ENCODE assay signal across 20 mouse cellular contexts in genomic region chr11:20890479-20890878, GRCm38 (mm10). TPM values are rescaled to one million over a fixed set of nuclear protein-coding genes. Genes with fewer than 3 reads are reported as not detected.
A peak's percentile ranks its signal among the peaks of the same experiment; 100 is the strongest.
DNase-seq lines count a peak whose midpoint lies in the region; ATAC-seq and TF ChIP-seq lines count a peak whose summit lies in the region.
"Had no signal": no experiment of that assay in that cellular context is flagged by ENCODE, and none has a peak within 500 bp of the region (broad histone marks: within the 10 kb centered on the region; RNA-seq: fewer than 3 reads in every experiment).

No protein-coding gene starts in this region.

- H3K4me2 ChIP-seq in liver, postnatal 0 days (ENCODE audit: low read depth, low read length), result no peak overlapping the region
- H3K4me2 ChIP-seq in liver, embryonic 12.5 days, result no peak overlapping the region
- H3K4me2 ChIP-seq: heart, embryonic 13.5 days; liver, embryonic 15.5 days; midbrain, embryonic 15.5 days had no signal

- H3K27me3 ChIP-seq in kidney, adult 2 months (replicated peaks; ENCODE audit: control insufficient read depth, insufficient read depth, low read length), result no peaks in the 10 kb centered on the region
- no peaks in the 10 kb centered on the region for H3K27me3 ChIP-seq in liver, postnatal 0 days (ENCODE audit: insufficient read depth, low read length)
- peaks cover 87% of the 10 kb centered on the region for H3K27me3 ChIP-seq in liver, embryonic 12.5 days (replicated peaks)
- H3K27me3 ChIP-seq: midbrain, embryonic 15.5 days had no signal

- ATAC-seq in liver, postnatal 0 days, result no peak
- ATAC-seq in liver, embryonic 12.5 days, result no peak
- ATAC-seq: CD4-positive, CD25-positive, alpha-beta regulatory T cell, adult 4 months; midbrain, embryonic 15.5 days had no signal

- peak; percentile 54 for TF ChIP-seq CTCF in kidney, adult 2 months (conservative IDR thresholded peaks at IDR 0.05; ENCODE audit: insufficient read depth, insufficient read length, low read depth, low read length)
- TF ChIP-seq CTCF in liver, postnatal 0 days (IDR thresholded peaks at IDR 0.05; ENCODE audit: low read depth), result peak; percentile 39; the same call in 1 of the 2 replicates
- TF ChIP-seq CTCF in brain, embryonic 14.5 days (IDR thresholded peaks at IDR 0.05; ENCODE audit: borderline replicate concordance, extremely low read depth, insufficient read depth, insufficient read length), result 0 out of 2 replicates have a peak, but pooled peaks have one; percentile 1

- 82% methylated on average over 3 of the region's 3 CpGs for WGBS in kidney, adult 2 months
- 63% methylated on average over 3 of the region's 3 CpGs for WGBS in liver, postnatal 0 days (ENCODE audit: insufficient replicate concordance)
- 55% methylated on average over 3 of the region's 3 CpGs for WGBS in liver, embryonic 12.5 days (ENCODE audit: insufficient replicate concordance)

- TF ChIP-seq POLR2A in kidney, adult 2 months (IDR thresholded peaks at IDR 0.05; ENCODE audit: low read depth, low read length), result no peak
- no peak for TF ChIP-seq POLR2A in brain, embryonic 14.5 days (IDR thresholded peaks at IDR 0.05; ENCODE audit: borderline replicate concordance, extremely low read depth, insufficient read depth, insufficient read length, poor library complexity, severe bottlenecking)

- H3K9me3 ChIP-seq in liver, postnatal 0 days (ENCODE audit: low read length), result no peaks in the 10 kb centered on the region
- no peaks in the 10 kb centered on the region for H3K9me3 ChIP-seq in liver, embryonic 12.5 days (replicated peaks)
- H3K9me3 ChIP-seq: heart, embryonic 13.5 days; liver, embryonic 15.5 days; midbrain, embryonic 15.5 days had no signal

- H3K36me3 ChIP-seq in kidney, adult 2 months (ENCODE audit: control insufficient read depth, insufficient read depth, low read length), result no peaks in the 10 kb centered on the region
- H3K36me3 ChIP-seq in liver, postnatal 0 days (replicated peaks; ENCODE audit: insufficient read depth, low read length), result no peaks in the 10 kb centered on the region
- no peaks in the 10 kb centered on the region for H3K36me3 ChIP-seq in liver, embryonic 12.5 days
- H3K36me3 ChIP-seq: heart, embryonic 13.5 days; liver, embryonic 15.5 days; midbrain, embryonic 15.5 days had no signal

- peak; percentile 9 for DNase-seq in adrenal gland, adult 2 months
- DNase-seq in adrenal gland, adult 8-10 months, result no peak
- DNase-seq in kidney, adult 2 months, result peak; percentile 9
- no peak for DNase-seq in kidney, postnatal 25 days
- no peak for DNase-seq in liver, postnatal 0 days
- DNase-seq in brain, embryonic 14.5 days (ENCODE audit: low read depth), result no peak
- no peak for DNase-seq in cerebellum, postnatal 10 days
- DNase-seq: adrenal gland, postnatal 14 days; cerebellum, adult 18-20 months; gastrocnemius, postnatal 36 days; kidney, postnatal 14 days; layer of hippocampus, postnatal 36 days; left cerebral cortex, postnatal 4 days; retina, postnatal 1 day; thymus, adult 2 months had no signal

- H3K4me3 ChIP-seq in kidney, adult 2 months (ENCODE audit: insufficient read depth, low read depth, low read length), result no peak overlapping the region
- no peak overlapping the region for H3K4me3 ChIP-seq in liver, postnatal 0 days (ENCODE audit: low read depth, low read length)
- no peak overlapping the region for H3K4me3 ChIP-seq in liver, embryonic 12.5 days
- H3K4me3 ChIP-seq: heart, embryonic 13.5 days; liver, embryonic 15.5 days; midbrain, embryonic 15.5 days had no signal

- H3K9ac ChIP-seq in liver, postnatal 0 days (replicated peaks), result no peak overlapping the region
- no peak overlapping the region for H3K9ac ChIP-seq in liver, embryonic 12.5 days
- H3K9ac ChIP-seq: heart, embryonic 13.5 days; liver, embryonic 15.5 days; midbrain, embryonic 15.5 days had no signal

- H3K4me1 ChIP-seq in kidney, adult 2 months (ENCODE audit: control insufficient read depth, insufficient read depth, low read length), result no peaks in the 10 kb centered on the region
- H3K4me1 ChIP-seq in liver, postnatal 0 days (ENCODE audit: insufficient read depth), result no peaks in the 10 kb centered on the region
- H3K4me1 ChIP-seq in liver, embryonic 12.5 days, result no peaks in the 10 kb centered on the region
- H3K4me1 ChIP-seq: liver, embryonic 15.5 days had no signal

- no peak for TF ChIP-seq EP300 in liver, postnatal 0 days (IDR thresholded peaks at IDR 0.05; ENCODE audit: low read depth)

- no peak overlapping the region for H3K27ac ChIP-seq in kidney, adult 2 months (ENCODE audit: insufficient read depth, low read depth, low read length)
- H3K27ac ChIP-seq in liver, postnatal 0 days (ENCODE audit: low read depth), result no peak overlapping the region
- H3K27ac ChIP-seq in liver, embryonic 12.5 days, result no peak overlapping the region
- H3K27ac ChIP-seq: heart, embryonic 13.5 days; liver, embryonic 15.5 days; midbrain, embryonic 15.5 days had no signal

RNA-seq across cellular contexts. Expression of gene Lgalsl, which starts 59.6 kb away (rescaled TPM):
- total RNA-seq in adrenal gland, adult 2 months (2021), result 10 to 100 TPM; 21.2 to 33.0 TPM
- polyA plus RNA-seq in adrenal gland, adult 2 months (2012; rRNA removed), result 1.8 and 2.5 TPM in 2 replicates
- total RNA-seq in adrenal gland, adult 8-10 months (2022), result 10 to 100 TPM; 27.3 to 32.7 (median 30.3) TPM
- 6.2 and 8.5 TPM in 2 replicates for polyA plus RNA-seq in kidney, adult 2 months (2012; rRNA removed)
- polyA plus RNA-seq in liver, postnatal 0 days (2015; fragmentation: Nextera tagmentation; extraction: Ambion mirVana), result 14.9 and 15.3 TPM in 2 replicates
- 18.3 and 18.6 TPM in 2 replicates for polyA plus RNA-seq in liver, embryonic 12.5 days (2016; fragmentation: Nextera tagmentation; extraction: Ambion mirVana)
- polyA plus RNA-seq in brain, embryonic 14.5 days (2012; rRNA removed), result 32.4 and 36.4 TPM in 2 replicates

Comparison
In these comparisons a context has a peak if more than half of its experiments do, and no peak if none do; other contexts are left out.
1. DNase-seq: peak in adrenal gland, adult 2 months (single experiment) and kidney, adult 2 months (single experiment); none in adrenal gland, adult 8-10 months (single experiment), kidney, postnatal 25 days (0 of 2), liver, postnatal 0 days (single experiment), brain, embryonic 14.5 days (single experiment) and cerebellum, postnatal 10 days (0 of 2).
2. CTCF ChIP-seq: peak in every context shown above with its lines; median percentile 54 in kidney, adult 2 months; 39 in liver, postnatal 0 days; 1 in brain, embryonic 14.5 days.